Mouse (Mus musculus) E14TG2a.4 (cell line): ENCODE data around the gene Antxr1.

ENCODE experiments used
- CTCF ChIP-seq: conservative IDR thresholded peaks from 2 replicates; pipeline ENCODE4 v1.5.1; 2014; ENCODE audit warnings: low read length
- POU5F1 ChIP-seq: IDR thresholded peaks from 2 replicates; pipeline ENCODE4 v1.6.1; 2014; ENCODE audit warnings: low read length, borderline replicate concordance

DNA sequence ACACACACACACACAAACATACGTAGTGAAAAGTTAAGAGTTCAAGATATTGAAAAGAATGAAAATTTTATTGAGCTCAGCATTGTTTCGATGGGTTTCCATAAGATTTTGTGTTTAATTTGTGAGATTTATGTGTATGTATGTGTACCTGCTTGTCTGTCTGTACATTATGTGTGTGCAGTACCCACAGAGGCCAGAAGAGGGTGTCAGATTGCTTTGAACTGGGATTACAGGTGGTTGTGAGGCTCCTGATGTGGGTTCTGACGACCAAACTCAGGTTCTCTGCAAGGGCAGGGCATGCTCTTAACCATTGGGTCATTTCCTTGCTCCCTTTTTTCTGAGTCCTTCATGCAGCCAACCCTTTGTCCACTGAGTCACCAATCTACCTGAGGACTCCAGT is 124.1 kb downstream of the Antxr1 start:
- TF ChIP-seq CTCF (peak; percentile 55), POU5F1 (no peak)
